Mouse (Mus musculus) layer of hippocampus, adult 2 months (tissue): ENCODE data around the gene Nr1i3. TPM values are rescaled to one million over a fixed set of nuclear protein-coding genes. Genes with fewer than 3 reads are reported as not detected.

Experiments used
- DNase-seq, 2 experiments: peaks; one replicate each; pipeline ENCODE4 v3.0.0; 2022; ENCODE audit warnings: low spot score in 2 of 2
- H3K27ac ChIP-seq: fragments of 200-600 bp; 2 replicates; pipeline ENCODE4 v1.8.1; 2022
- H3K4me3 ChIP-seq: fragments of 200-600 bp; 2 replicates; pipeline ENCODE4 v1.8.1; 2022; ENCODE audit warnings: mild to moderate bottlenecking
- CTCF ChIP-seq: fragments of 200-600 bp; conservative IDR thresholded peaks from 2 replicates; pipeline ENCODE4 v1.8.1; 2022; ENCODE audit warnings: antibody characterized with exemption, mild to moderate bottlenecking, moderate library complexity
- long read RNA-seq, 2 experiments: library from polyadenylated mRNA; stranded (forward); transcript quantifications; one replicate each; pipeline ENCODE4 v2.0.0; 2021; ENCODE audit warnings: borderline mapping rate in 2 of 2
- total RNA-seq, 2 experiments: library from RNA; stranded (reverse); gene quantifications; 2 replicates each; pipeline ENCODE4 v1.2.3; 2021

Nr1i3 gene
- under 1 TPM in 1 of 2 experiments, not detected in 1; 0.15 TPM for total RNA-seq
- long read RNA-seq, experiment 1 = 0 reads
- long read RNA-seq, experiment 2 = 0 reads

- no peak within 1 kb of the TSS for H3K4me3 ChIP-seq
- H3K27ac ChIP-seq = no peak within 1 kb of the TSS
- no peak for DNase-seq
- TF ChIP-seq CTCF = no peak
Observed at GRCm38 (mm10) chr1:171213801-171214496, at the start of gene Nr1i3. Gene Nr1i3 (plus strand): TSS chr1:171213970.

- TF ChIP-seq CTCF = peak; percentile 80
- Histone ChIP-seq H3K27ac (no peak overlapping the region), H3K4me3 (no peak overlapping the region)
- DNase-seq = no peak
Observed at GRCm38 (mm10) chr1:171164258-171164657, 49.5 kb upstream of the Nr1i3 start.

- TF ChIP-seq CTCF = no peak
- no peak overlapping the region for H3K27ac ChIP-seq
Observed at GRCm38 (mm10) chr1:171165629-171166345, 48.0 kb upstream of the Nr1i3 start.

GRCm38 (mm10) chr1:171168906-171169305, 44.9 kb upstream of the Nr1i3 start:
- no peak for DNase-seq
- Histone ChIP-seq H3K27ac (no peak overlapping the region), H3K4me3 (no peak overlapping the region)
- no peak for TF ChIP-seq CTCF

More at GRCm38 (mm10) chr1:171165629-171166345, 48.0 kb upstream of the Nr1i3 start:
- H3K4me3 ChIP-seq = no peak overlapping the region
- DNase-seq = no peak

GRCm38 (mm10) chr1:171169913-171170312, 43.9 kb upstream of the Nr1i3 start:
- no peak for TF ChIP-seq CTCF
- no peak for DNase-seq
- peak overlapping the region; percentile 57; the same call in 1 of the 2 replicates for H3K27ac ChIP-seq
- H3K4me3 ChIP-seq = no peak overlapping the region

- DNase-seq = no peak
- TF ChIP-seq CTCF = no peak
- H3K27ac ChIP-seq = peak overlapping the region; percentile 56; the same call in 1 of the 2 replicates
Observed at GRCm38 (mm10) chr1:171171138-171171537, 42.6 kb upstream of the Nr1i3 start.

GRCm38 (mm10) chr1:171172779-171173178, 41.0 kb upstream of the Nr1i3 start:
- H3K27ac ChIP-seq = no peak overlapping the region

More at GRCm38 (mm10) chr1:171171138-171171537, 42.6 kb upstream of the Nr1i3 start:
- no peak overlapping the region for H3K4me3 ChIP-seq

GRCm38 (mm10) chr1:171179487-171180171, 34.1 kb upstream of the Nr1i3 start:
- Histone ChIP-seq H3K4me3 (no peak overlapping the region), H3K27ac (no peak overlapping the region)
- no peak for TF ChIP-seq CTCF
- no peak for DNase-seq

More at GRCm38 (mm10) chr1:171172779-171173178, 41.0 kb upstream of the Nr1i3 start:
- H3K4me3 ChIP-seq = no peak overlapping the region
- TF ChIP-seq CTCF = no peak
- no peak for DNase-seq

- no peak overlapping the region for H3K4me3 ChIP-seq
- no peak for DNase-seq
- H3K27ac ChIP-seq = no peak overlapping the region
- no peak for TF ChIP-seq CTCF
Observed at GRCm38 (mm10) chr1:171183025-171183424, 30.7 kb upstream of the Nr1i3 start.

GRCm38 (mm10) chr1:171183620-171184019, 30.1 kb upstream of the Nr1i3 start:
- Histone ChIP-seq H3K4me3 (no peak overlapping the region), H3K27ac (no peak overlapping the region; the same call in 1 of the 2 replicates)
- no peak for TF ChIP-seq CTCF
- DNase-seq = no peak

GRCm38 (mm10) chr1:171184314-171184713, 29.5 kb upstream of the Nr1i3 start:
- peak; percentile 56 for TF ChIP-seq CTCF
- H3K27ac ChIP-seq = peak overlapping the region; percentile 57; the same call in 1 of the 2 replicates

GRCm38 (mm10) chr1:171185655-171186054, 28.1 kb upstream of the Nr1i3 start:
- TF ChIP-seq CTCF = no peak
- DNase-seq = no peak
- H3K27ac ChIP-seq = no peak overlapping the region
- H3K4me3 ChIP-seq = no peak overlapping the region

More at GRCm38 (mm10) chr1:171184314-171184713, 29.5 kb upstream of the Nr1i3 start:
- no peak overlapping the region for H3K4me3 ChIP-seq
- no peak for DNase-seq
